Mouse (Mus musculus): ENCODE results near the gene Cggbp1. TPM values are rescaled to one million over a fixed set of nuclear protein-coding genes. Genes with fewer than 3 reads are reported as not detected.

Gene Cggbp1
- polyA plus RNA-seq, 1 experiment from 2014 or later = 132 TPM

DNA sequence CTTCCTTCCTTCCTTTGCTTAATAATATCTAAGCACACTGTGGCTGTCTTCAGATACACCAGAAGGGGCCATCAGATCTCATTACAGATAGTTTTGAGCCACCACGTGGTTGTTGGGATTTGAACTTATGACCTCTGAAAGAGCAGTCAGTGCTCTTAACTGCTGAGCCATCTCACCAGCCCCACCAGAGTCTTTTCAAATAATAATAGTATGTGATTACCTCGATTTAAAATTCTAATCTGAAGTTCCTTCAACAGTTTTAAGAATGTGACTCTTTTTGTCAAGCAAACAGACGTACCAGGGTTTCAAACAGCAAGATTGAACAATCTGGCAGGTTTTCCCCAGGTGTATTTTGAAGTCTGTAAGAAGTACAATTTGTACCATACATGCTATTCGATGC lies 33.8 kb downstream of the Cggbp1 start:
- no peaks in the 10 kb centered on the region for H3K4me1 ChIP-seq (replicated peaks; ENCODE audit: control insufficient read depth, insufficient read depth, low read length)
- 46% methylated on average over 4 of the region's 4 CpGs for WGBS
- no peak overlapping the region for H3K4me3 ChIP-seq (ENCODE audit: low read depth, low read length)

DNA sequence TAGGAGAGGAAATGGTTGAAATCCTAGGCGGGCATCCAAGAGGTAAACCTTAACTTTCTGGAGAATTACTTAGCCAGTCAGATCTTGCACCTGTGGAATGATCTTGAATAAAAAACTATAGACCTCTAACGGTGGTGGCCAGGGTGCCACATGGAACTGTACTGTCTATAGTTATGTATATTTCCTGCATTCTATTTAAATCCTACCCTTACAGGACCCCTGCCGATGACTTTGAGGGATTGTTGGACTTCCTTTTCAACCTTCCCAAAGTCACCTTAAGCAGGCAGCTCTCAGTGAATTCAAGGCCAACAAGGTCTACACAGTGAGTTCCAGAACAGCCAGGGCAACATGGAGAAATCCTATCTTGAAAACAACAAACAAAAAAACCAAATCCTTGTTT lies 37.7 kb downstream of the Cggbp1 start:
- no peak for DNase-seq (ENCODE audit: low spot score)
- H3K9me3 ChIP-seq (ENCODE audit: control insufficient read depth, low read length) = peaks cover 3% of the 10 kb centered on the region; the same call in 1 of the 2 replicates
- H3K4me3 ChIP-seq (ENCODE audit: low read depth, low read length) = no peak overlapping the region
- H3K9ac ChIP-seq (ENCODE audit: low read length) = no peak overlapping the region
- H3K4me2 ChIP-seq (ENCODE audit: low read depth, low read length, severe bottlenecking) = no peak overlapping the region
- no peaks in the 10 kb centered on the region for H3K27me3 ChIP-seq (ENCODE audit: control insufficient read depth, insufficient read depth, low read length)
- WGBS = 92% methylated on average over 3 of the region's 3 CpGs
- no peak overlapping the region for H3K27ac ChIP-seq (ENCODE audit: low read depth, low read length)
- no peak for ATAC-seq (replicated peaks; ENCODE audit: low FRiP score)
- H3K4me1 ChIP-seq (replicated peaks; ENCODE audit: control insufficient read depth, insufficient read depth, low read length) = no peaks in the 10 kb centered on the region
- H3K36me3 ChIP-seq (ENCODE audit: control insufficient read depth, insufficient read depth, low read length) = no peaks in the 10 kb centered on the region

More for the DNA sequence above, 33.8 kb downstream of the Cggbp1 start:
- Histone ChIP-seq H3K27me3 (ENCODE audit: control insufficient read depth, insufficient read depth, low read length) (no peaks in the 10 kb centered on the region), H3K4me2 (ENCODE audit: low read depth, low read length, severe bottlenecking) (no peak overlapping the region), H3K36me3 (ENCODE audit: control insufficient read depth, insufficient read depth, low read length) (no peaks in the 10 kb centered on the region), H3K27ac (ENCODE audit: low read depth, low read length) (no peak overlapping the region), H3K9ac (ENCODE audit: low read length) (no peak overlapping the region), H3K9me3 (ENCODE audit: control insufficient read depth, low read length) (peaks cover 3% of the 10 kb centered on the region; the same call in 1 of the 2 replicates)
- DNase-seq (ENCODE audit: low spot score) = no peak
- ATAC-seq (replicated peaks; ENCODE audit: low FRiP score) = no peak

DNA sequence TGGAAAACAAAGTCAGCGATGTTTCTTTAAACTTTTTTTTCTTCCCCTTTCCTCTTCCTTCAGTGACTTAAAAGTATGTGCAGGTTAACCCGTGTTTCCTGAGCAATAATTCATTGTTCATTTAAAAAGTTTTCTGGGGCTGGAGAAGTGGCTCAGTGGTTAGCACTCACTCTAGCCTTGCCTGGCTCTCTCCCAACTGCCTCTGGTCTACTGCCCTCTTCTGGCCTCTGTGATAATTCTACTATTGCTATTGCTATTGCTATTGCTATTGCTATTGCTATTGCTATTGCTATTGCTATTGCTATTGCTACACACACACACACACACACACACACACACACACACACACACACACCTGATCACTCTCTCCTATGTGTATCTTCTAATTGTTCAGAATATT lies 47.3 kb downstream of the Cggbp1 start:
- H3K4me3 ChIP-seq (ENCODE audit: low read depth, low read length) = no peak overlapping the region
- no peaks in the 10 kb centered on the region for H3K4me1 ChIP-seq (replicated peaks; ENCODE audit: control insufficient read depth, insufficient read depth, low read length)
- WGBS = 69% methylated on average over 2 of the region's 2 CpGs
- H3K4me2 ChIP-seq (ENCODE audit: low read depth, low read length, severe bottlenecking) = no peak overlapping the region
- no peaks in the 10 kb centered on the region for H3K36me3 ChIP-seq (ENCODE audit: control insufficient read depth, insufficient read depth, low read length)
- H3K9me3 ChIP-seq (ENCODE audit: control insufficient read depth, low read length) = no peaks in the 10 kb centered on the region
- H3K9ac ChIP-seq (ENCODE audit: low read length) = no peak overlapping the region
- no peak overlapping the region for H3K27ac ChIP-seq (ENCODE audit: low read depth, low read length)
- H3K27me3 ChIP-seq (ENCODE audit: control insufficient read depth, insufficient read depth, low read length) = no peaks in the 10 kb centered on the region
- DNase-seq (ENCODE audit: low spot score) = no peak
- no peak for ATAC-seq (replicated peaks; ENCODE audit: low FRiP score)

DNA sequence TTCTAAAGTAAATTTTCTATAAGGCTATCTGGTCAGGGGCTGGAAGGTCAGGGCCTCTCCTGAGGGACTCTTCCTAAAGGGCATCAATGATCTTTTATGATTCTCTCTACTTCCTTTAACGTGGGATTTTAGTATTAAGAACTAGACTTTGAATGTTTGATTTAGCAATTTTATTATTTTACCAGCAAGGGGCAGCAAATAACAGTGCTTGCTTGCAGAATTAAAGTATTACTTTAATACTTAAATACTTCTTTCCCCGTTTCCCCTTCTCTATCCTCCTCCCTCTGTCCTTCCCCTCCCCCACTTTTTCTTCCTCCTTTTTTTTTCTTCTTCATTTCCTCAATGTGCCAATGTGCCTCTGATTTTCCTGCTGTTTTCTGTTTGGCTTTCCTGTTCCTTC lies 51.5 kb downstream of the Cggbp1 start:
- 74% methylated on average over 2 of the region's 2 CpGs for WGBS
- ATAC-seq (replicated peaks; ENCODE audit: low FRiP score) (no peak), DNase-seq (ENCODE audit: low spot score) (no peak)
- Histone ChIP-seq H3K27me3 (ENCODE audit: control insufficient read depth, insufficient read depth, low read length) (no peaks in the 10 kb centered on the region), H3K9ac (ENCODE audit: low read length) (no peak overlapping the region), H3K4me1 (replicated peaks; ENCODE audit: control insufficient read depth, insufficient read depth, low read length) (no peaks in the 10 kb centered on the region), H3K36me3 (ENCODE audit: control insufficient read depth, insufficient read depth, low read length) (no peaks in the 10 kb centered on the region), H3K27ac (ENCODE audit: low read depth, low read length) (no peak overlapping the region), H3K4me2 (ENCODE audit: low read depth, low read length, severe bottlenecking) (no peak overlapping the region), H3K9me3 (ENCODE audit: control insufficient read depth, low read length) (no peaks in the 10 kb centered on the region), H3K4me3 (ENCODE audit: low read depth, low read length) (no peak overlapping the region)

DNA sequence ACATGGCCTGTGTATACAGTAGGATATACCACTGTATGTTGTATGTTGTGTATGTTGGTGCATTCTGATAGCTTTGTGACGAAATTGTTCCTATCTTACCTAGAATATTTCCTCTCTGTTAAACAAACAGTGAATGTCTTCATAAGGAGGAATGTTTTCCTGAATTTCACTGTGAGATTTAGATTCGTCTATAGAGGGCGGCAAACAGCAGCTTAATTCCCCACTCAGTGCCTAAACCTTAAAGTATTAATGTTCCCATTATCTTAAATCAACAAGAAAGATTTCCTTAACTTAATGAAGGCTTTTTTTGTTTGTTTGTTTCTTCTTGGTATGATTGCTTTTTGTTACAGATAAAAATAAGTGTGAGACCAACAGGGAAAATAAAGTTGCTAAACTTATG lies 55.3 kb downstream of the Cggbp1 start:
- Histone ChIP-seq H3K9me3 (ENCODE audit: control insufficient read depth, low read length) (no peaks in the 10 kb centered on the region), H3K4me2 (ENCODE audit: low read depth, low read length, severe bottlenecking) (no peak overlapping the region), H3K27ac (ENCODE audit: low read depth, low read length) (no peak overlapping the region), H3K27me3 (ENCODE audit: control insufficient read depth, insufficient read depth, low read length) (no peaks in the 10 kb centered on the region), H3K36me3 (ENCODE audit: control insufficient read depth, insufficient read depth, low read length) (no peaks in the 10 kb centered on the region), H3K4me3 (ENCODE audit: low read depth, low read length) (no peak overlapping the region), H3K9ac (ENCODE audit: low read length) (no peak overlapping the region), H3K4me1 (replicated peaks; ENCODE audit: control insufficient read depth, insufficient read depth, low read length) (no peaks in the 10 kb centered on the region)
- DNase-seq (ENCODE audit: low spot score) = no peak
- ATAC-seq (replicated peaks; ENCODE audit: low FRiP score) = no peak
- WGBS = 32% methylated on average over 3 of the region's 3 CpGs

DNA sequence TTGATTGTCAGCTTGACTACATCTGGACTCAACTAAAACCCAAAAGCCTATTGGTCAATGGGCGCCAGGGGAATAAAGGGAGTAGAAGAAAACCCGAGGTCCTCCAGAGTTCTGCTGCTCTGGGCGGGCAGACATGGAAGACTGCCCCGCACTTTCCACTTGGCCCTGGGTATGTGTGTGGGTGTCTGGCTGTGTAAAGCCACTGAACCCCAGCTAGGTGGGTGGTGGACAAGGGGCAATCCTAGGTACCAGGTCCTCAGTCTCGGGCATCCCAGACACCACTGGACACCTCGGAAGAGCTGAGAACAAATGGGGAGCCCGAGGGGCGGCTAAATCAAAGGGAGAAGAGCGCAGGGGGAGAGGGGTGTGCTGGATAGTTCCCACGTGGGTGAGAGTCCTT lies 57.0 kb downstream of the Cggbp1 start:
- no peak for ATAC-seq (replicated peaks; ENCODE audit: low FRiP score)
- no peak overlapping the region for H3K4me3 ChIP-seq (ENCODE audit: low read depth, low read length)
- H3K36me3 ChIP-seq (ENCODE audit: control insufficient read depth, insufficient read depth, low read length) = no peaks in the 10 kb centered on the region
- H3K4me1 ChIP-seq (replicated peaks; ENCODE audit: control insufficient read depth, insufficient read depth, low read length) = no peaks in the 10 kb centered on the region
- DNase-seq (ENCODE audit: low spot score) = no peak
- WGBS = 83% methylated on average over 10 of the region's 10 CpGs
- no peak overlapping the region for H3K27ac ChIP-seq (ENCODE audit: low read depth, low read length)
- H3K27me3 ChIP-seq (ENCODE audit: control insufficient read depth, insufficient read depth, low read length) = no peaks in the 10 kb centered on the region
- no peak overlapping the region for H3K9ac ChIP-seq (ENCODE audit: low read length)
- no peaks in the 10 kb centered on the region for H3K9me3 ChIP-seq (ENCODE audit: control insufficient read depth, low read length)
- H3K4me2 ChIP-seq (ENCODE audit: low read depth, low read length, severe bottlenecking) = no peak overlapping the region

Other genes with a start within 250 kb of the Cggbp1 start
- gene Csnka2ip, start 249.6 kb upstream of the Cggbp1 start, polyA plus RNA-seq (2014; fragmentation: Nextera tagmentation; extraction: Ambion mirVana) = 0.16 TPM in 1 of 2 replicates, not detected in the other
- gene 4930453N24Rik, start 80.8 kb upstream of the Cggbp1 start, polyA plus RNA-seq (2014; fragmentation: Nextera tagmentation; extraction: Ambion mirVana) = 28.9 and 33.0 TPM in 2 replicates
- 8.0 and 8.9 TPM in 2 replicates for gene Zfp654, start 344 bp upstream of the Cggbp1 start, polyA plus RNA-seq (2014; fragmentation: Nextera tagmentation; extraction: Ambion mirVana)

Measured in forebrain, embryonic 11.5 days (tissue).